Mouse (Mus musculus) left cerebral cortex, adult 9 months (tissue): ENCODE results near the gene Rprml.

Source experiments
- DNase-seq, 2 experiments: peaks; one replicate each; pipeline ENCODE4 v3.0.0; 2022; ENCODE audit warnings: low spot score in 2 of 2

The Rprml gene

GRCm38 (mm10) chr11:103663119-103663518 lies 13.7 kb downstream of the Rprml start:
- DNase-seq, result peak in 1 of 2 experiments; percentile 50

GRCm38 (mm10) chr11:103665695-103666094 lies 16.3 kb downstream of the Rprml start:
- DNase-seq, result no peak

- DNase-seq, result peak; percentile 93
Measured at GRCm38 (mm10) chr11:103666181-103666906, 17.0 kb downstream of the Rprml start.

GRCm38 (mm10) chr11:103666907-103667426 lies 17.6 kb downstream of the Rprml start:
- DNase-seq, result no peak

GRCm38 (mm10) chr11:103675556-103675955 lies 26.2 kb downstream of the Rprml start:
- peak in 1 of 2 experiments; percentile 92 for DNase-seq

- DNase-seq, result peak in 1 of 2 experiments; percentile 56
Measured at GRCm38 (mm10) chr11:103677042-103677441, 27.7 kb downstream of the Rprml start.

GRCm38 (mm10) chr11:103683667-103684334 lies 34.4 kb downstream of the Rprml start:
- DNase-seq, result no peak

- peak in 1 of 2 experiments; percentile 52 for DNase-seq
Measured at GRCm38 (mm10) chr11:103685261-103685736, 35.9 kb downstream of the Rprml start.

GRCm38 (mm10) chr11:103686706-103687105 lies 37.3 kb downstream of the Rprml start:
- DNase-seq, result no peak

GRCm38 (mm10) chr11:103688271-103688979 lies 39.1 kb downstream of the Rprml start:
- no peak for DNase-seq

- no peak for DNase-seq
Measured at GRCm38 (mm10) chr11:103688980-103689378, 39.6 kb downstream of the Rprml start.

- DNase-seq, result no peak
Measured at GRCm38 (mm10) chr11:103691036-103691435, 41.7 kb downstream of the Rprml start.

GRCm38 (mm10) chr11:103693241-103693640 lies 43.9 kb downstream of the Rprml start:
- no peak for DNase-seq

- peak in 1 of 2 experiments; percentile 23 for DNase-seq
Measured at GRCm38 (mm10) chr11:103696851-103697564, 47.6 kb downstream of the Rprml start.

- DNase-seq, result peak; percentile 68 to 91
Measured at GRCm38 (mm10) chr11:103697565-103698176, 48.3 kb downstream of the Rprml start, which contains the start of gene Gosr2. Gene Gosr2 (minus strand): TSS chr11:103697898.

GRCm38 (mm10) chr11:103698226-103698625 lies 48.9 kb downstream of the Rprml start:
- DNase-seq, result no peak
